Mouse (Mus musculus) olfactory bulb, adult 2 months (tissue): ENCODE results near the gene Cdh4.

ENCODE experiments used
- CTCF ChIP-seq: fragments of 200-500 bp; IDR thresholded peaks from 2 replicates; pipeline ENCODE4 v1.5.1; 2012; ENCODE audit warnings: low read depth, mild to moderate bottlenecking, low read length, moderate library complexity; ENCODE audit not compliant: insufficient read depth
- POLR2A ChIP-seq: fragments of 200-500 bp; IDR thresholded peaks from 2 replicates; pipeline ENCODE4 v1.6.1; 2012; ENCODE audit warnings: mild to moderate bottlenecking, low read depth, low read length, moderate library complexity; ENCODE audit not compliant: insufficient read depth

- no peak for TF ChIP-seq CTCF
- TF ChIP-seq POLR2A = no peak
These were observed 149.4 kb downstream of the Cdh4 start for GRCm38 (mm10) chr2:179591661-179592060.
